Mouse (Mus musculus) hindbrain, postnatal 0 days (tissue): ENCODE measurements around the gene Rab42. TPM values are rescaled to one million over a fixed set of nuclear protein-coding genes. Genes with fewer than 3 reads are reported as not detected.

Experiments
- ATAC-seq: fragments of 200-750 bp; cut with Nextera tagmentation; 2 replicates; pipeline ENCODE4 v1.8.0; 2017; ENCODE audit warnings: mild to moderate bottlenecking, moderate TSS enrichment, moderate library complexity
- DNase-seq: peaks from one replicate; pipeline ENCODE4 v3.0.0-alpha.2; 2015; ENCODE audit warnings: low spot score
- H3K27ac ChIP-seq: fragments of 300-500 bp; sonication (generic); 2 replicates; pipeline ENCODE4 v1.5.1; 2014; ENCODE audit warnings: mild to moderate bottlenecking
- H3K27me3 ChIP-seq: fragments of 300-500 bp; sonication (generic); 2 replicates; pipeline ENCODE4 v1.6.1; 2014; ENCODE audit warnings: low read length, mixed read lengths; ENCODE audit not compliant: insufficient read depth
- H3K36me3 ChIP-seq: fragments of 300-500 bp; sonication (generic); 2 replicates; pipeline ENCODE4 v1.6.1; 2014; ENCODE audit warnings: low read length, mixed read lengths; ENCODE audit not compliant: insufficient read depth
- H3K4me1 ChIP-seq: fragments of 300-500 bp; sonication (generic); 2 replicates; pipeline ENCODE4 v1.6.1; 2014; ENCODE audit warnings: antibody characterized with exemption, low read length, mixed read lengths; ENCODE audit not compliant: insufficient read depth
- H3K4me2 ChIP-seq: fragments of 300-500 bp; sonication (generic); 2 replicates; pipeline ENCODE4 v1.6.1; 2014; ENCODE audit warnings: low read depth, mild to moderate bottlenecking, low read length, moderate library complexity, mixed read lengths
- H3K4me3 ChIP-seq: fragments of 300-500 bp; sonication (generic); 2 replicates; pipeline ENCODE4 v1.5.1; 2014; ENCODE audit warnings: low read length
- H3K9ac ChIP-seq: fragments of 300-500 bp; sonication (generic); replicated peaks from 2 replicates; pipeline ENCODE4 v1.6.1; 2014; ENCODE audit warnings: mild to moderate bottlenecking, low read length, moderate library complexity, mixed read lengths
- H3K9me3 ChIP-seq: fragments of 300-500 bp; sonication (generic); 2 replicates; pipeline ENCODE4 v1.6.1; 2016; ENCODE audit warnings: low read length, mixed read lengths
- CTCF ChIP-seq: IDR thresholded peaks from 2 replicates; pipeline ENCODE4 v1.5.1; 2016; ENCODE audit warnings: antibody characterized with exemption, control low read depth, low read depth
- WGBS: fragments of 180-500 bp; shearing (Covaris S2); extraction: QIAGEN DNeasy Blood & Tissue Kit; methylation state at CpG from one replicate; pipeline ENCODE4 v1.1.7; 2014; 5-methylcytosine and 5-hydroxymethylcytosine counted together
- polyA plus RNA-seq: library from polyadenylated mRNA; unstranded; fragments of >200 nt; fragmentation: Nextera tagmentation; extraction: Ambion mirVana; gene quantifications from 2 replicates; pipeline ENCODE4 v1.2.1, GENCODE M21; 2015
- total RNA-seq: library from RNA; depleted of rRNA; stranded (reverse); fragments of >200 nt; gene quantifications from 2 replicates; pipeline ENCODE4 v1.2.3, GENCODE M21; 2014

Rab42 gene
- total and polyA plus RNA-seq, 2 experiments from 2014 or later: 5.1 to 5.4 TPM

DNA sequence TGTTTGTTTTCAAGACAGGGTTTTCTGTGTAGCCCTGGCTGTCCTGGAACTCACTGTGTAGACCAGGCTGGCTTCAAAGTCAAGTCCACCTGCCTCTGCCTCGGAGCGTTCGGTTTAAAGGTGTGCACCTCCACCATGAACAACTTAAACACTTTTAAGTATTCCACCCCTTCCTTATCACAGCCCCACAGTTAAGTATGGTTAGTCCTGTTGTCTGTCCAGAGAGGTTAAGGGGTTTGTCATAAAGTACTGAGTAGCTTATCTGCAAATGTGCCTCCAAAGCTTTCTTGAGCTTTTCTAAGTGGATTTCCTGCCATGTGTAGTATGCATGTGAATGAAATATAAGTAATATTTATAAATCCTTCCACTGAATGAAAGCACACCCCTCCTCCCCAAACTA lies 27.2 kb downstream of the Rab42 start:
- no peaks in the 10 kb centered on the region for H3K36me3 ChIP-seq
- H3K4me2 ChIP-seq: no peak overlapping the region; the same call in 1 of the 2 replicates
- ATAC-seq (no peak), DNase-seq (no peak)
- no peak overlapping the region for H3K27ac ChIP-seq
- no peak overlapping the region for H3K9ac ChIP-seq
- peaks cover 11% of the 10 kb centered on the region; the same call in 1 of the 2 replicates for H3K4me1 ChIP-seq
- 94% methylated on average over 3 of the region's 3 CpGs for WGBS
- no peak overlapping the region for H3K4me3 ChIP-seq
- no peak for TF ChIP-seq CTCF
- H3K27me3 ChIP-seq: no peaks in the 10 kb centered on the region
- H3K9me3 ChIP-seq: no peaks in the 10 kb centered on the region

DNA sequence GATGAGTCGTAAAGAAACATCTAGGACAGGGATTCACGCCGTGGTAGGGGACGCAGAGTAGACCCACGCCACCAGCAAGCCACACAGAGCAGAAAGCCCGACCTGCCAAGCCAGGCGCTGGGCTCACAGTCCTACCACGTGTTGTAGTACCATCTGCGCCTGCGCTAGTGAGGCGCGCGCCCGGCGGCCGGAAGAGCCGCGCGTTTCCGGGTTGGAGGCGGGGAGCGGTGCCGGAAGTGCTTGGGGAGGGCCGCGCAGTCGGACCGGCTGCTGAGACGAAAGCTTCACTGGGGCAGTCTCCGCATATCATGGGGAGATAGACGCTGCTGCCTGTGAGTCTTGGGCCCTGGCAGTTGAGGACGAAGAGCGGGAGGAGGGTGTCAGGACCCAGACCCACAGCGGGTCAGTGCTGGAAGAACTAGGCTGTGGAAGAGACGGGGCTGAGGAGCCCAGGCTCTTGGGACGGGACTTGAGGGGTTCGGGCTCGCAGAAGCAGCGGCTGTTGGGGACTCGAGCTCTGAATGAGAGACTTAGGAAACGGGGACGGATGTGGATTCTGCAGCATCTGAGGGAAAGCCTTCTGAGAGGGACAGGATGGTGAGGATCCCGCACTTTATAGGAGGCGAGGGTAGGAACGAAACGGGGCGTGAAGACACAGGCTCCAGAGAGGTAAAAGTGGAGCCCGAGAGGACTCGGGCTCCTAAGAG lies 28.9 kb downstream of the Rab42 start, which contains the start of gene Taf12:
TSS of gene Taf12 (plus strand) at position 220 of the 707 bp plus-strand sequence.
- TF ChIP-seq CTCF: no peak
- H3K27ac ChIP-seq: peak within 1 kb of the TSS; percentile 92
- DNase-seq: peak; percentile 97
- H3K9ac ChIP-seq: peak within 1 kb of the TSS; percentile 91
- under 1% methylated on average over 48 of the region's 48 CpGs for WGBS
- no peaks in the 10 kb centered on the region for H3K36me3 ChIP-seq
- H3K4me3 ChIP-seq: peak within 1 kb of the TSS; percentile 80
- H3K4me1 ChIP-seq: peaks cover 11% of the 10 kb centered on the region; the same call in 1 of the 2 replicates
- H3K27me3 ChIP-seq: no peaks in the 10 kb centered on the region
- no peaks in the 10 kb centered on the region for H3K9me3 ChIP-seq
- H3K4me2 ChIP-seq: peak within 1 kb of the TSS; percentile 96
- peak; percentile 94 for ATAC-seq

- Histone ChIP-seq H3K27ac (no peak overlapping the region), H3K4me1 (peaks cover 11% of the 10 kb centered on the region; the same call in 1 of the 2 replicates), H3K27me3 (no peaks in the 10 kb centered on the region), H3K9ac (peak overlapping the region; percentile 91; the same call in 1 of the 2 replicates), H3K36me3 (no peaks in the 10 kb centered on the region), H3K9me3 (no peaks in the 10 kb centered on the region), H3K4me2 (peak overlapping the region; percentile 96), H3K4me3 (peak overlapping the region; percentile 80; the same call in 1 of the 2 replicates)
- TF ChIP-seq CTCF: no peak
- DNase-seq (no peak), ATAC-seq (no peak)
- 58% methylated on average over 2 of the region's 2 CpGs for WGBS
Observed at GRCm38 (mm10) chr4:132273166-132273565, 30.0 kb downstream of the Rab42 start.

DNA sequence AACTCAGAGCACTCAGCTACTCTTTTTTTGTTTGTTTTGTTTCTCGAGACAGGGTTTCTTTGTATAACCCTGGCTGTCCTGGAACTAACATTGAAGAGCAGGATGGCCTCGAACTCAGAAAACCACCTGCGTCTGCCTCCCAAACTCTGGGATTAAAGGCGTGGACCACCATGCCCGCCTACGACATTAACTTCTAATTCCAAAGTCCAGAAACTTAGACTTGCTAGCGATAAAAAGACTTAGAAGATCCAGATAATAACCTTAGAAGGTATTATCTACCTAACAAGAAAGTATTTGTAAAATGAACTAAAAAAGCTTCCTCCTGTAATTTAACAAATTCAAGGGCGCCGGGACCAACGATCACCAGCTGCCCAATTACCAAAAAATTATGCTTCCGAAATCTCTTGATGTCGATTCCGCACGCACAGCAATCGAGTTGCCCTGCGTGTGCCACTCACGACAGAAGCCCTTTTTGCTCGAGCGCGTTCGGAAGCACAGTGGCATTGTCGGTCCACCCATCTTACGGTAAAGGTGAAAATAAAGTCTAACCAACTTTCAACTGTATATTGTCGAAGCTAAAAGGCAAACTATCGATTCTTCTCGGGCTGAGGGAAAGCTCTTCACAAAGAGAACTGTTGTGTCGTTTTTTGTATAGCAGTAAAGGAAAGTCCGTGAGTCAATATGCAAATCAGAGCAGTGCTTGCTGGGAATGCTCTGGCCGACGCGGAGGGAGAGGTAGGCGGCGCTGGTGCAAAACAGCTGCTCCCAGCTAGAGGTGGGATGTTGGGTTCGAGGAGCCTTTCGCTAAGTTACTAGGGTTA lies 33.2 kb downstream of the Rab42 start:
- Histone ChIP-seq H3K27me3 (no peaks in the 10 kb centered on the region), H3K27ac (peak overlapping the region; percentile 94), H3K4me3 (peak overlapping the region; percentile 33), H3K4me1 (0 out of 2 replicates have a peak, but pooled peaks cover 4% of the 10 kb centered on the region), H3K36me3 (no peaks in the 10 kb centered on the region), H3K9ac (peak overlapping the region; percentile 56), H3K4me2 (peak overlapping the region; percentile 64), H3K9me3 (no peaks in the 10 kb centered on the region)
- ATAC-seq (peak; percentile 77), DNase-seq (peak; percentile 94)
- TF ChIP-seq CTCF: peak; percentile 76
- under 1% methylated on average over 35 of the region's 35 CpGs for WGBS

DNA sequence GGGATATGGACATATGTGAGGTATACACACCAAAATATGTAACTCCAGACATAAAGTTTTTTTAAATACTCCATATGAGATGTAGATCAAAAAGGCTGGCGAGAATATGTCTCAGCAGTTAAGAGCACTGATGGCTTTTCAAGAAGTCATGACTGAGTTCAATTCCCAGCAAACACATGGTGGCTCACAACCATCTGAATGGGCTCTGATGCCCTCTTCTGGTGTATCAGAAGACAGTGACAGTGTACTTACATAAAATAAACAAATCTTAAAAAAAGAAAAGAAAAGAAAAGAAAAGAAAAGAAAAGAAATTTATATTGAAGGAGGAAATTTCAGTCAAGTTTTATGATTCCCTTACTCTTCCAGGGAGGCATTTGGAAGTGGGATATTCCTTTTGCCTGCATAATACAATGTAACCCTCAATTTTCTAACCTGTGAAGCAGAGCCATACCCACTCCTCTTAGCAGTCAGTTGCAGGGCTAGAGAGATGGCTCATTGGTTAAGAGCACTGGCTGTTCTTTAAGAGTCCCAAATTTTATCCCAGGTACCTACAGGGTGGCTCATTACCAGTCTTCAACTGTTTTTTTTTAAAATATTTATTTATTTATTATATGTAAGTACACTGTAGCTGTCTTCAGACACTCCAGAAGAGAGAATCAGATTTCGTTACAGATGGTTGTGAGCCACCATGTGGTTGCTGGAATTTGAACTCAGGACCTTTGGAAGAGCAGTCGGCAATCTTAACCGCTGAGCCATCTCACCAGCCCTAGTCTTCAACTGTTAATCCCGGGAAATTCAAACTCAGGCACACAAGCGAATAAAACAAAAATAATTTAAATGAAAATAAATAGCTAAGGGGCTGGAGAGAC lies 34.1 kb downstream of the Rab42 start:
- peak; percentile 33 for DNase-seq
- Histone ChIP-seq H3K4me3 (no peak overlapping the region), H3K36me3 (no peaks in the 10 kb centered on the region), H3K27me3 (no peaks in the 10 kb centered on the region), H3K9ac (no peak overlapping the region), H3K4me2 (no peak overlapping the region; the same call in 1 of the 2 replicates), H3K4me1 (0 out of 2 replicates have a peak, but pooled peaks cover 4% of the 10 kb centered on the region), H3K27ac (peak overlapping the region; percentile 45; the same call in 1 of the 2 replicates), H3K9me3 (no peaks in the 10 kb centered on the region)
- WGBS: 10% methylated on average over 6 of the region's 6 CpGs
- ATAC-seq: no peak
- TF ChIP-seq CTCF: peak; percentile 50

DNA sequence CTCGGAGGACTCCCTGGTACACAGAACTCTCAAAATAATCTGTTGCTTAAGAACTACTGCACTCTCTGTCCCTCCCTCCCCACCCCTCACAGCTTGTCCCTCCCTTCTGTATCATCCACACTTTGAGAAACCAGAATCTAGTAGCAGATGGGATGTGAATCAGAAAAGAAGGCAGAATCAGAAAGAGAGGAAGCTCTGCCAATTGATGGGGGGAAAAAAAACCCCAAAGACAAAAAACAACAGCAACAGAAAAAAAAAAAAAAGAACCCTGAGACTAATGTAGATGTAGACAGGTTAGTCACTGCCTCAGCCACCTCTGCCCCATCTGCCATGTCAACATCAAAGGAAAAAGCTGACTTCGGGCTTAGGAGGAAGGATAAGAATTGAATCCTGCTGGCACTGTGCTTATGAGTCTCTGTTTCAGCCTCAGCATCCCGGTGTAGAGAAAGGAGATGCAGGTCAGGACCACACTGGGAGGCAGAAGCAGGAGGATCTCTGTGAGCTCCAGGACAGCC lies 36.3 kb downstream of the Rab42 start:
- no peaks in the 10 kb centered on the region for H3K27me3 ChIP-seq
- H3K9me3 ChIP-seq: no peaks in the 10 kb centered on the region
- H3K4me2 ChIP-seq: no peak overlapping the region
- H3K4me1 ChIP-seq: 0 out of 2 replicates have a peak, but pooled peaks cover 3% of the 10 kb centered on the region
- no peak for TF ChIP-seq CTCF
- H3K4me3 ChIP-seq: no peak overlapping the region
- ATAC-seq (no peak), DNase-seq (no peak)
- no peak overlapping the region for H3K27ac ChIP-seq
- no peaks in the 10 kb centered on the region for H3K36me3 ChIP-seq
- 82% methylated on average over 3 of the region's 3 CpGs for WGBS
- no peak overlapping the region for H3K9ac ChIP-seq
